Comparison of ENCODE assay signal across 8 mouse cellular contexts in genomic region chr11:74897678-74898516, GRCm38 (mm10). TPM values are rescaled to one million over a fixed set of nuclear protein-coding genes. Genes with fewer than 3 reads are reported as not detected.
DNase-seq lines count a peak whose midpoint lies in the region; ATAC-seq and TF ChIP-seq lines count a peak whose summit lies in the region.

Tsr1 (plus strand) TSS chr11:74898071.

- peak within 1 kb of the TSS; percentile 78 for H3K9ac ChIP-seq in forebrain, embryonic 14.5 days (ENCODE audit: low read length)
- H3K9ac ChIP-seq in lung, embryonic 14.5 days = peak within 1 kb of the TSS; percentile 72

- ATAC-seq in cerebellum, adult (ENCODE audit: insufficient number of reproducible peaks, low FRiP score, low TSS enrichment) = peak; percentile 87; the same call in 1 of the 2 replicates
- ATAC-seq in forebrain, embryonic 14.5 days = peak; percentile 89
- peak; percentile 90 for ATAC-seq in lung, embryonic 14.5 days (ENCODE audit: insufficient read depth)

- intact Hi-C loops in heart, postnatal 14 days (cut with DNase I) = no loop called here

- H3K9me3 ChIP-seq in forebrain, embryonic 14.5 days (replicated peaks; ENCODE audit: control insufficient read depth, low read length) = no peaks in the 10 kb centered on the region
- H3K9me3 ChIP-seq in lung, embryonic 14.5 days (ENCODE audit: low read depth, low read length) = no peaks in the 10 kb centered on the region

- H3K27ac ChIP-seq in forebrain, embryonic 14.5 days (ENCODE audit: low read depth, low read length) = peak within 1 kb of the TSS; percentile 84
- peak within 1 kb of the TSS; percentile 81 for H3K27ac ChIP-seq in lung, embryonic 14.5 days (ENCODE audit: low read depth)
- H3K27ac ChIP-seq in olfactory bulb, adult 2 months (ENCODE audit: insufficient read depth, low read depth, low read length) = peak within 1 kb of the TSS; percentile 90
- H3K27ac ChIP-seq in thymus, adult 2 months (ENCODE audit: control insufficient read depth, insufficient read depth, low read length) = peak within 1 kb of the TSS; percentile 51

- no peak for TF ChIP-seq CTCF in lung, embryonic 14.5 days (IDR thresholded peaks at IDR 0.05; ENCODE audit: low read depth)
- no peak for TF ChIP-seq CTCF in olfactory bulb, adult 2 months (IDR thresholded peaks at IDR 0.05; ENCODE audit: insufficient read depth, low read depth, low read length)
- no peak for TF ChIP-seq CTCF in thymus, adult 2 months (IDR thresholded peaks at IDR 0.05; ENCODE audit: borderline replicate concordance, control insufficient read depth, extremely low read depth, insufficient read depth, low read length, poor library complexity)

- peak; percentile 79; the same call in 1 of the 2 replicates for TF ChIP-seq POLR2A in olfactory bulb, adult 2 months (IDR thresholded peaks at IDR 0.05; ENCODE audit: insufficient read depth, low read depth, low read length)
- TF ChIP-seq POLR2A in thymus, adult 2 months (IDR thresholded peaks at IDR 0.05; ENCODE audit: control insufficient read depth, extremely low read depth, insufficient read depth, low read length, poor library complexity) = peak; percentile 55; the same call in 1 of the 2 replicates

- H3K4me3 ChIP-seq in forebrain, embryonic 14.5 days (ENCODE audit: low read depth, low read length) = peak within 1 kb of the TSS; percentile 83
- H3K4me3 ChIP-seq in lung, embryonic 14.5 days (ENCODE audit: low read depth, low read length) = peak within 1 kb of the TSS; percentile 73
- H3K4me3 ChIP-seq in olfactory bulb, adult 2 months (ENCODE audit: insufficient read depth, low read depth, low read length) = peak within 1 kb of the TSS; percentile 92
- H3K4me3 ChIP-seq in thymus, adult 2 months (ENCODE audit: control insufficient read depth, insufficient read depth, low read length) = peak within 1 kb of the TSS; percentile 62

- H3K27me3 ChIP-seq in forebrain, embryonic 14.5 days (replicated peaks; ENCODE audit: control insufficient read depth, insufficient read depth, low read length) = no peaks in the 10 kb centered on the region
- no peaks in the 10 kb centered on the region for H3K27me3 ChIP-seq in lung, embryonic 14.5 days (ENCODE audit: insufficient read depth, low read length)
- H3K27me3 ChIP-seq in thymus, adult 2 months (ENCODE audit: control insufficient read depth, insufficient read depth, low read length) = no peaks in the 10 kb centered on the region

- H3K36me3 ChIP-seq in forebrain, embryonic 14.5 days (ENCODE audit: control insufficient read depth, insufficient read depth, low read length) = peaks cover 34% of the 10 kb centered on the region
- H3K36me3 ChIP-seq in lung, embryonic 14.5 days (ENCODE audit: insufficient read depth) = peaks cover 35% of the 10 kb centered on the region
- H3K36me3 ChIP-seq in thymus, adult 2 months (ENCODE audit: control insufficient read depth, insufficient read depth, low read length) = peaks cover 27% of the 10 kb centered on the region

- WGBS in forebrain, embryonic 14.5 days = under 1% methylated on average over 54 of the region's 54 CpGs
- WGBS in lung, embryonic 14.5 days = under 1% methylated on average over 54 of the region's 54 CpGs
- under 1% methylated on average over 54 of the region's 54 CpGs for WGBS in olfactory bulb, adult 2 months
- under 1% methylated on average over 54 of the region's 54 CpGs for WGBS in thymus, adult 2 months

- peak; percentile 96 for DNase-seq in ES-CJ7 (ENCODE audit: low read depth, low spot score)
- DNase-seq in forebrain, embryonic 14.5 days (ENCODE audit: low spot score) = peak; percentile 96
- peak; percentile 89 to 93 for DNase-seq in heart, postnatal 14 days
- DNase-seq in layer of hippocampus, adult 18-20 months (ENCODE audit: low spot score in 2 of 2) = peak; percentile 78 to 90
- DNase-seq in lung, embryonic 14.5 days = peak; percentile 97
- DNase-seq in thymus, adult 2 months = peak; percentile 88

- H3K4me2 ChIP-seq in forebrain, embryonic 14.5 days (ENCODE audit: low read length) = peak within 1 kb of the TSS; percentile 77
- H3K4me2 ChIP-seq in lung, embryonic 14.5 days = peak within 1 kb of the TSS; percentile 98

- peaks cover 3% of the 10 kb centered on the region; the same call in 1 of the 2 replicates for H3K4me1 ChIP-seq in forebrain, embryonic 14.5 days (ENCODE audit: control insufficient read depth, insufficient read depth, low read length)
- H3K4me1 ChIP-seq in lung, embryonic 14.5 days (ENCODE audit: insufficient read depth) = no peaks in the 10 kb centered on the region
- peaks cover 4% of the 10 kb centered on the region for H3K4me1 ChIP-seq in olfactory bulb, adult 2 months (ENCODE audit: control insufficient read depth, insufficient read depth, low read length)
- H3K4me1 ChIP-seq in thymus, adult 2 months (replicated peaks; ENCODE audit: control insufficient read depth, insufficient read depth, low read length) = peaks cover 8% of the 10 kb centered on the region; the same call in 1 of the 2 replicates

RNA-seq across cellular contexts. Expression of gene Tsr1, which starts in this region (rescaled TPM):
- 33.2 and 38.2 TPM in 2 replicates for polyA plus RNA-seq in forebrain, embryonic 14.5 days (2014; fragmentation: Nextera tagmentation; extraction: Ambion mirVana)
- total RNA-seq in heart, postnatal 14 days (2021) = 10 to 100 TPM; 13.5 to 14.2 TPM
- 10 to 100 TPM; 30.3 to 33.4 TPM for total RNA-seq in layer of hippocampus, adult 18-20 months (2021)
- 55.1 and 57.5 TPM in 2 replicates for polyA plus RNA-seq in lung, embryonic 14.5 days (2014; fragmentation: Nextera tagmentation; extraction: Ambion mirVana)
- polyA plus RNA-seq in olfactory bulb, adult 2 months (2012; ENCODE audit: insufficient read depth, insufficient read length, low replicate concordance, missing spikeins) = not detected in 2 replicates
- polyA plus RNA-seq in thymus, adult 2 months (2012; rRNA removed) = 15.4 and 17.9 TPM in 2 replicates

Comparison
In these comparisons a context has a peak if more than half of its experiments do, and no peak if none do; other contexts are left out.
1. Peak in every context shown above with its lines: DNase-seq, ATAC-seq, H3K4me3 ChIP-seq and H3K27ac ChIP-seq.